Mouse (Mus musculus): ENCODE measurements around the gene Ankrd60. TPM values are rescaled to one million over a fixed set of nuclear protein-coding genes. Genes with fewer than 3 reads are reported as not detected.
A peak's percentile ranks its signal among the peaks of the same experiment; 100 is the strongest.

Gene Ankrd60
- total RNA-seq (2015) = not detected in 2 replicates
- total RNA-seq (2017) = not detected in 2 replicates

- ATAC-seq (ENCODE audit: poor library complexity, severe bottlenecking) = peak; percentile 43
Observed at GRCm38 (mm10) chr2:173577669-173578557, at the start of gene Ankrd60. Gene Ankrd60 (minus strand): TSS chr2:173578365.

DNA sequence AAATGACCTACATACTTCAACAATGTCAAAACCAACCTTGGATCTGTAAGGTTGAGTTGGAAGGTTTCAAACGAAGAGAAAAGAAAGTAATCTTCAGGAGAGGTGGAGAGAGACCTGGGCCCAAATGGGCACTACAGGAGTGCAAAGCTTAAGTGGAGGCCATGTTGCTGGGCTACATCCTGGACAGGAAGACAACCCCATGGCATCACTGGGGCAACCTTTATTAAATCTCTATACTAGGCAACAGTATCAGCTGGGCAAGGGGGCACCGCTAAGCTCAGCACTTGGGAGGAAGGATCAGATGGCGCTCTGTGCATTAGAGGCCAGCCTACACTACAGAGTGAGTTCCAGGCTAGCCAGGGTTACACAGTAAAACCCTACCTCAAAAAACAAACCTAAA lies 47.6 kb upstream of the Ankrd60 start:
- ATAC-seq (ENCODE audit: poor library complexity, severe bottlenecking) = no peak

- no peak for ATAC-seq (ENCODE audit: poor library complexity, severe bottlenecking)
Observed at GRCm38 (mm10) chr2:173624667-173625066, 46.5 kb upstream of the Ankrd60 start.

- no peak for ATAC-seq (ENCODE audit: poor library complexity, severe bottlenecking)
Observed at GRCm38 (mm10) chr2:173622173-173622601, 44.0 kb upstream of the Ankrd60 start.

GRCm38 (mm10) chr2:173620645-173621044 lies 42.5 kb upstream of the Ankrd60 start:
- ATAC-seq (ENCODE audit: poor library complexity, severe bottlenecking) = no peak

DNA sequence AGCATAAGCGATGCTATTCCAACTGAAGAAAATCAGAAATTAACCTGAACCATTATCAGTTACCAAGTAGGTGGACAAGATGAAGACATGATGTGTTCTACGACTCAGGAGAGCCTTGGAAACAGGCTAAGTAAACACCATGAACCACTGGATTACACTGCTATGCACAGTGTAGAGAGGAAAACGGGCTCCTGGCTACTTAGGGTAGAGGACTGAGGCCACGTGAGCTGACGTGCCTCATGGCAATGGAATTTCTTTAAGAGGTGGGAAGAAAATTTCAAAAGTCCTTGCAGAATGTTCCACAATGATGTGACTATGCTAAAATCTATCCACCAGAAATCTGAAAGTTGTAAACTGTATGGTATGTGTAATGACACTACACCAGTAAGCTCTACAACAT lies 41.0 kb upstream of the Ankrd60 start:
- ATAC-seq (ENCODE audit: poor library complexity, severe bottlenecking) = no peak

GRCm38 (mm10) chr2:173616156-173616555 lies 38.0 kb upstream of the Ankrd60 start:
- ATAC-seq (ENCODE audit: poor library complexity, severe bottlenecking) = no peak

GRCm38 (mm10) chr2:173615378-173616081 lies 37.4 kb upstream of the Ankrd60 start:
- ATAC-seq (ENCODE audit: poor library complexity, severe bottlenecking) = no peak

- ATAC-seq (ENCODE audit: poor library complexity, severe bottlenecking) = no peak
Observed at GRCm38 (mm10) chr2:173608020-173608958, 30.1 kb upstream of the Ankrd60 start.

GRCm38 (mm10) chr2:173606415-173606804 lies 28.2 kb upstream of the Ankrd60 start:
- no peak for ATAC-seq (ENCODE audit: poor library complexity, severe bottlenecking)

DNA sequence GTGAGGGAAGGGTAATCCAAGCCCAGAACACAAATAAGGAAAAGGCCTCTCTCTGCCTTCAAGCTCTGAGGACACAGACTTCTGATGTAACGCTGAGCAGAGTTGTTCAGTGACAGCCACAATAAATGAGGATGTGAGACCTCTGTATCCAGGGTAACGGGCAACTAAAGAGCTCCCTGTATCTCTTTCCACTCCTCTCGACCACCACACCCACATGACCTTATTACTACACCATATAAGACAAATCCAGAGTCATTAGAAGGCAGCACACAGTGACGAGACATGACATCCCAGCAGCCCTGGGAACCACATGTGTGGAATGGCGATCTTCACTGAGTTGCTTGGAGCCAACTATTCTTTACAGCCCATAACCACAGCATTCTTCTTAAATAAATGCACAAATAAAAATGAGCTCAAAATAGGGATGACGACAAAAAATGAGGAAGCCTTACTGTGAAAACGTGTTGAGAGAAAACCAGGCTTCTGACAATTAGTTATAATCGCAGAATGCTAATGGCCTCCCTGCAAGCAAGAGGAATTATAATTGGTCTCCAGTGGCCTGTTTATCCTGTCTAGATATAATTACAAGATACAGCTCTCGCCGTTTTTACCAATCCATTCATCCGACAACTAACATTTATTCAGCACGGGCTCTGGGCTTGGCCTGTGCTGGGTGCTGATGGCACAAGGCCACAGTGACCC lies 27.7 kb upstream of the Ankrd60 start:
- peak; percentile 96 for ATAC-seq (ENCODE audit: poor library complexity, severe bottlenecking)

- no peak for ATAC-seq (ENCODE audit: poor library complexity, severe bottlenecking)
Observed at GRCm38 (mm10) chr2:173601861-173602260, 23.7 kb upstream of the Ankrd60 start.

DNA sequence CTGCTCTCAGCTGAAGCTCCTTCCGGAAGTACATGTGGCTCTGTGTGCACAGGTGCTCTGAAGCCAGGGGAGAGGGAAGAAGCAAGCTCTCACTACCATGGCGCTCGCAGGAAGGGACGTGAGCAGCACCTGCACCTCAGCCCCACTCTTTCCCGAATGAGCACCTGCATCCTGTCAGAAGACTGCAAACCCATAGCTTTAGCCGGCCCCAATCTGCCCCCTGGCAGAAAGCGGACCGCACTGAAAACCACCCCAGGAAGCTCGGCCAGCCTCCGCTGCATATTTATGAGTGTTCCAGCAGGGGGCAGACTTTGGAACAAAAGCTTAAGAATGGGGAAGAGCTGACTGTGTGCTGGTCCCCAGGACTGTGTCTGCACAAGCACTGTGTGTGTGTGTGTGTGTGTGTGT lies 17.2 kb upstream of the Ankrd60 start:
- peak; percentile 58 for ATAC-seq (ENCODE audit: poor library complexity, severe bottlenecking)

DNA sequence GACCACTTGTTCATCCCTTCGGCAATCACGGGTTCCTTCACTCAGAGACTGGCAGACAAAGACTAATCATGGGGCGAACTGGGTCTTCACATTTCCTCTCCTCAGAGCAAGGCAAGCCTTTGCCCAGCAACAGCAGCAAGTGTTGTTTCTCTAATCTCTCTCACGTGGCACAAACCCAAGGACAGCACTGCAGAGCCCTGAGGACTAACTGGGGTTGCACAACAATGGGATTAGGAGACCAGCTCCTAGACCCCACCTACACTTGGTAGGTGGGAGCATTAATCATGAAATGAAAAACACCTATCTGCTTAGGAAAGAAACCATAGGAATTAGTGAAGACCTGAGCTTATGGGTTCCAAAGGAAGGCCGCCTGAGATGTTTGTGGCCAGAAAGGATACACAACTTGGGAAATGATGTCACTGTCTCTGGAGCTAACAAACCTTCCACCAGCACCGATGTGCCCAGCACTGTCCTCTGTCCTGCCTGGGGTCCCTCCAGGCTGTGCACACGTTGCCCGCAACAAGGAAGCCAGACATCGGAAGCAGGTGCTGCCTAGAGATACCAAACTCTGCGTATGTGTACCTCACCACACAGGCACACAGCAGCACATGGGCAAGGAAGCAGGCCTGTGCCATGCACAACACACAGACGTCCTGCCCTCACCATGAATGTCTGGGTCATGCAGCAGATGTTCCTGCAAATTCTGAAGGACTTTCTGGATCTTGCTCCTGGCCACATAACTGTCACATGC lies 16.3 kb upstream of the Ankrd60 start:
- ATAC-seq (ENCODE audit: poor library complexity, severe bottlenecking) = no peak

DNA sequence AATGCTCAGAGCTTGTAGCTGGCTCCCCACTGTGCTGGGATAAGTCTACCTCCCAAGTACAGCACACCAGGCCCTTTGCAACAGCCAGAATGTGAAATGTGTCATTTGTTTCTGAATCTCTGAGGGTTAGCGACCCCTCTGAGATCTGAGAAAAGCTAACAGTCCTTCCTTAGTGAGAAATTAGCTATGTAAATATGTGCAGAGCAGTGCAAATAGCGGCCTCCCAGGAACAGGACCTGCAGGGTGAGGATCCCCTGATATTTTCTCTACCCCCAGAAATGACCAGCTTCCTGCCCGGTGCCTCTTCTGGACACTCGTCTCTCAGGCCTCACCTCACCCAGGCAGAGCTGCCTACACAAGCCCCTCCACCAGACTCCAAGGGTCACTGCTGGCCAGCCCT lies 15.7 kb upstream of the Ankrd60 start:
- no peak for ATAC-seq (ENCODE audit: poor library complexity, severe bottlenecking)

DNA sequence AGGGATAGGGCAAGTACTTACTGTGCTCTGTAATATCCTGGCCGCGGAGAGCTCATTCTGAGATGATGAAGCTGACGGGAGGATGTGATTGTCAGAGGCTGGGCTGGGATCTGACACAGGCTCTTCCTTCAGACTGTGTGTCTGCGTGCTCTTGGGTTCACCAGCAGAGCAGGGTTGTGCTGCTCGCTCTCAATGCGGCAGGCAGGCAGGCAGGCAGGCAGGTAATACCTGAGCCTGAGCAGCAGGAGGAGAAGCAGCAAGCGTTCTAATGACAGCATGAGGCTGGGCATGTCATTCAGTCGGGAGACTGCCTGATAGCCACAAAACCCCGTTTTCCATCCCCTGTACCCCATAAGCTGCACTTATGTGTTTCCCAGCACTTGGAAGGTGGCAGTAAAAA lies 14.6 kb upstream of the Ankrd60 start:
- no peak for ATAC-seq (ENCODE audit: poor library complexity, severe bottlenecking)

GRCm38 (mm10) chr2:173587411-173587810 lies 9.2 kb upstream of the Ankrd60 start:
- ATAC-seq (ENCODE audit: poor library complexity, severe bottlenecking) = no peak

DNA sequence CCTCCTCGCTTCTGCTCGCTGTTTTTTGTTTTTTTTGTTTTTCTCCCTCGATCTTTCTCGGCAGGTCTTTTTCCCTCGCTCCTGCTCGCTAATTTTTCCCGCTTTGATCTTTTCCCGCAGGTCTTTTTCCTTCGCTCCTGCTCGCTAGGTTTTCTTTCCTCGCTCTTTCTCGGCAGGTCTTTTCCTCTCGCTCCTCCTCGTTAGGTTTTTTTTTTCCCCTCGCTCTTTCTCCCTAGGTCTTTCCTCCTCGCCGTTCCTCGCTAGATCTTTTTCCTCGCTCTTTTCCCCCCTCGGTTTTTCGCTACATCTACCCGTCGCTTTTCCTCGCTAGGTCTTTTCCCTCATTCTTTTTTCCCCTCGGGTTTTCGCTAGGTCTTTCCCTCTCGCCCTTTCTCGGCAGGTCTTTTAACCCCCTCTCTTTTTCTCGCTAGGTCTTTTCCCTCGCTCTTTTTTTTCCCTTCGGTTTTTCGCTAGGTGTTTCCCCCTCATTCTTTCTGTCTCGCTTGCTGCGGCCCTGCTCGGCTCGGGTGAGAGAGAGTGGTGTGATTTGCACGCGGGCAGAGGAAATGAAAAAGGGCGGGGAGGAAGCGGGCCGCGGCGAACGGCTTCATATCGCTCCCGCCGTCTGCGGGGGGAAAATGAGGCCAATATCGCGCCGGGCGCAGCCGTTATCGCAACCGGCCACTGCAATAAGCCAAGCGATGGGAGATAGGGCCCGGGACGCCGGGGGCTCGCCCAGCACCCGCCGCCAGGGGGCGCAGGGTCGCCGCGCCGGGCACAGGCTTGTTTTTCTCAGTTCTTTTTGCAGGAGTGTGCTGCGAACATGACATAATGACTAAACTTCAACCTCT lies 8.2 kb upstream of the Ankrd60 start:
- peak; percentile 84 for ATAC-seq (ENCODE audit: poor library complexity, severe bottlenecking)
